Mouse (Mus musculus) megakaryocyte progenitor cell, adult 5-6 weeks (primary cell): ENCODE measurements around the gene Tut1. TPM values are rescaled to one million over a fixed set of nuclear protein-coding genes. Genes with fewer than 3 reads are reported as not detected.
"Not testable (repeated sequence)": the region's sequence is repeated elsewhere in the genome, so short reads cannot be mapped to it uniquely, and the experiment has no call there.

ENCODE experiments used
- ATAC-seq: replicated peaks from 2 replicates; pipeline ENCODE4 v1.8.0; 2016; ENCODE audit warnings: mild to moderate bottlenecking, moderate TSS enrichment, inconsistent platforms; ENCODE audit not compliant: poor library complexity
- total RNA-seq, 2 experiments: library from RNA; stranded (forward) in 1 of 2; stranded (reverse) in 1 of 2; fragments of 157-497, 149-512 nt in 1 of 2; fragments of 200-1000 nt in 1 of 2; gene quantifications; 2 replicates each; pipeline versions ENCODE4 v1.2.3 to v1.2.4; 2015 to 2017

Tut1 gene
- total RNA-seq, 2 experiments from 2014 or later = 8.7 to 19.9 TPM

GRCm38 (mm10) chr19:8999223-8999622 is 45.6 kb downstream of the Tut1 start:
- ATAC-seq = no peak

- not testable (repeated sequence) for ATAC-seq
These were observed 53.3 kb downstream of the Tut1 start for GRCm38 (mm10) chr19:9006915-9007314.

Other genes starting within 250 kb of the Tut1 start
Only the 30 nearest of the 32 such genes appear.
- 1.2 and 4.4 TPM in 2 replicates for gene 1700092M07Rik, start 213.1 kb upstream of the Tut1 start, total RNA-seq (2015)
- gene 1700092M07Rik, start 213.1 kb upstream of the Tut1 start, total RNA-seq (2017) = not detected in 2 replicates
- 32.5 and 45.3 TPM in 2 replicates for gene Stx5a, start 212.4 kb upstream of the Tut1 start, total RNA-seq (2015)
- gene Stx5a, start 212.4 kb upstream of the Tut1 start, total RNA-seq (2017) = 54.1 and 54.8 TPM in 2 replicates
- gene Nxf1, start 196.8 kb upstream of the Tut1 start, total RNA-seq (2015) = 339 and 367 TPM in 2 replicates
- 76.5 and 91.9 TPM in 2 replicates for gene Nxf1, start 196.8 kb upstream of the Tut1 start, total RNA-seq (2017)
- gene Tmem223, start 182.9 kb upstream of the Tut1 start, total RNA-seq (2015) = 64.4 and 69.2 TPM in 2 replicates
- gene Tmem223, start 182.9 kb upstream of the Tut1 start, total RNA-seq (2017) = 36.2 and 37.0 TPM in 2 replicates
- gene Tmem179b, start 179.4 kb upstream of the Tut1 start, total RNA-seq (2015) = 109 and 124 TPM in 2 replicates
- 73.9 and 87.1 TPM in 2 replicates for gene Tmem179b, start 179.4 kb upstream of the Tut1 start, total RNA-seq (2017)
- 5.8 and 6.4 TPM in 2 replicates for gene Taf6l, start 167.4 kb upstream of the Tut1 start, total RNA-seq (2015)
- 9.7 and 12.8 TPM in 2 replicates for gene Taf6l, start 167.4 kb upstream of the Tut1 start, total RNA-seq (2017)
- 142 and 164 TPM in 2 replicates for gene Polr2g, start 155.3 kb upstream of the Tut1 start, total RNA-seq (2015)
- gene Polr2g, start 155.3 kb upstream of the Tut1 start, total RNA-seq (2017) = 68.1 and 83.9 TPM in 2 replicates
- gene Zbtb3, start 151.3 kb upstream of the Tut1 start, total RNA-seq (2015) = 1.8 and 2.8 TPM in 2 replicates
- gene Zbtb3, start 151.3 kb upstream of the Tut1 start, total RNA-seq (2017) = 2.1 and 2.4 TPM in 2 replicates
- 29.0 and 31.0 TPM in 2 replicates for gene Ttc9c, start 134.5 kb upstream of the Tut1 start, total RNA-seq (2015)
- gene Ttc9c, start 134.5 kb upstream of the Tut1 start, total RNA-seq (2017) = 65.6 and 73.3 TPM in 2 replicates
- 56.7 and 59.5 TPM in 2 replicates for gene Hnrnpul2, start 133.8 kb upstream of the Tut1 start, total RNA-seq (2015)
- 64.7 and 77.8 TPM in 2 replicates for gene Hnrnpul2, start 133.8 kb upstream of the Tut1 start, total RNA-seq (2017)
- gene AC129217.1, start 124.1 kb upstream of the Tut1 start, total RNA-seq (2015) = 0.76 TPM in 1 of 2 replicates, not detected in the other
- not detected in 2 replicates for gene AC129217.1, start 124.1 kb upstream of the Tut1 start, total RNA-seq (2017)
- 58.3 and 63.4 TPM in 2 replicates for gene Bscl2, start 116.4 kb upstream of the Tut1 start, total RNA-seq (2015)
- gene Bscl2, start 116.4 kb upstream of the Tut1 start, total RNA-seq (2017) = 28.8 and 31.6 TPM in 2 replicates
- 0.07 and 0.22 TPM in 2 replicates for gene Gng3, start 114.7 kb upstream of the Tut1 start, total RNA-seq (2015)
- not detected in 2 replicates for gene Gng3, start 114.7 kb upstream of the Tut1 start, total RNA-seq (2017)
- not detected in 2 replicates for gene Lrrn4cl, start 103.1 kb upstream of the Tut1 start, total RNA-seq (2015)
- 0.88 TPM in 1 of 2 replicates, not detected in the other for gene Lrrn4cl, start 103.1 kb upstream of the Tut1 start, total RNA-seq (2017)
- gene Ubxn1, start 82.4 kb upstream of the Tut1 start, total RNA-seq (2015) = 60.6 and 77.0 TPM in 2 replicates
- 159 and 168 TPM in 2 replicates for gene Ubxn1, start 82.4 kb upstream of the Tut1 start, total RNA-seq (2017)
- 44.4 and 46.0 TPM in 2 replicates for gene Uqcc3, start 72.9 kb upstream of the Tut1 start, total RNA-seq (2015)
- 93.0 and 118 TPM in 2 replicates for gene Uqcc3, start 72.9 kb upstream of the Tut1 start, total RNA-seq (2017)
- gene Lbhd1, start 70.1 kb upstream of the Tut1 start, total RNA-seq (2015) = 53.0 and 75.7 TPM in 2 replicates
- 7.5 and 14.3 TPM in 2 replicates for gene Lbhd1, start 70.1 kb upstream of the Tut1 start, total RNA-seq (2017)
- gene Gm49403, start 69.9 kb upstream of the Tut1 start, total RNA-seq (2015) = not detected in 2 replicates
- gene Gm49403, start 69.9 kb upstream of the Tut1 start, total RNA-seq (2017) = not detected in 2 replicates
- gene 1810009A15Rik, start 65.0 kb upstream of the Tut1 start, total RNA-seq (2015) = 51.4 and 70.0 TPM in 2 replicates
- gene 1810009A15Rik, start 65.0 kb upstream of the Tut1 start, total RNA-seq (2017) = 74.3 and 91.0 TPM in 2 replicates
- gene Gm49416, start 64.9 kb upstream of the Tut1 start, total RNA-seq (2015) = 1.5 and 2.5 TPM in 2 replicates
- gene Gm49416, start 64.9 kb upstream of the Tut1 start, total RNA-seq (2017) = not detected in 2 replicates
- 12.9 and 16.8 TPM in 2 replicates for gene Ints5, start 60.8 kb upstream of the Tut1 start, total RNA-seq (2015)
- 14.1 and 17.7 TPM in 2 replicates for gene Ints5, start 60.8 kb upstream of the Tut1 start, total RNA-seq (2017)
- 112 and 118 TPM in 2 replicates for gene Ganab, start 55.8 kb upstream of the Tut1 start, total RNA-seq (2015)
- gene Ganab, start 55.8 kb upstream of the Tut1 start, total RNA-seq (2017) = 82.3 and 86.0 TPM in 2 replicates
- 12.7 and 17.2 TPM in 2 replicates for gene B3gat3, start 33.5 kb upstream of the Tut1 start, total RNA-seq (2015)
- 20.5 and 21.6 TPM in 2 replicates for gene B3gat3, start 33.5 kb upstream of the Tut1 start, total RNA-seq (2017)
- gene Rom1, start 24.5 kb upstream of the Tut1 start, total RNA-seq (2015) = 0.59 and 1.5 TPM in 2 replicates
- gene Rom1, start 24.5 kb upstream of the Tut1 start, total RNA-seq (2017) = 0.54 and 0.88 TPM in 2 replicates
- 12.0 and 14.9 TPM in 2 replicates for gene Eml3, start 24.3 kb upstream of the Tut1 start, total RNA-seq (2015)
- 20.1 and 36.0 TPM in 2 replicates for gene Eml3, start 24.3 kb upstream of the Tut1 start, total RNA-seq (2017)
- 57.9 and 63.7 TPM in 2 replicates for gene Mta2, start 12.0 kb upstream of the Tut1 start, total RNA-seq (2015)
- gene Mta2, start 12.0 kb upstream of the Tut1 start, total RNA-seq (2017) = 124 and 138 TPM in 2 replicates
- 1,162 and 1,182 TPM in 2 replicates for gene Eef1g, start 13.2 kb downstream of the Tut1 start, total RNA-seq (2015)
- gene Eef1g, start 13.2 kb downstream of the Tut1 start, total RNA-seq (2017) = 754 and 796 TPM in 2 replicates
- 6.5 and 10.6 TPM in 2 replicates for gene Ahnak, start 35.4 kb downstream of the Tut1 start, total RNA-seq (2015)
- gene Ahnak, start 35.4 kb downstream of the Tut1 start, total RNA-seq (2017) = 11.7 and 17.2 TPM in 2 replicates
- not detected in 2 replicates for gene Scgb1a1, start 134.1 kb downstream of the Tut1 start, total RNA-seq (2015)
- gene Scgb1a1, start 134.1 kb downstream of the Tut1 start, total RNA-seq (2017) = not detected in 2 replicates
- gene Asrgl1, start 181.8 kb downstream of the Tut1 start, total RNA-seq (2015) = 26.8 and 31.4 TPM in 2 replicates
- 22.7 and 26.7 TPM in 2 replicates for gene Asrgl1, start 181.8 kb downstream of the Tut1 start, total RNA-seq (2017)